Mouse (Mus musculus) midbrain, embryonic 11.5 days (tissue): Measurements from ENCODE around the gene Nrm. TPM values are rescaled to one million over a fixed set of nuclear protein-coding genes. Genes with fewer than 3 reads are reported as not detected.

Experiments
- ATAC-seq: fragments of 200-750 bp; cut with Nextera tagmentation; 2 replicates; pipeline ENCODE4 v1.8.0; 2017; ENCODE audit warnings: moderate TSS enrichment, moderate library complexity; ENCODE audit not compliant: low FRiP score
- DNase-seq: peaks from one replicate; pipeline ENCODE4 v3.0.0; 2015; ENCODE audit warnings: low spot score; ENCODE audit errors: missing footprints
- H3K27ac ChIP-seq: fragments of 300-500 bp; sonication (generic); 2 replicates; pipeline ENCODE4 v1.5.1; 2014; ENCODE audit warnings: low read depth, low read length
- H3K27me3 ChIP-seq: fragments of 300-500 bp; sonication (generic); 2 replicates; pipeline ENCODE4 v1.6.1; 2014; ENCODE audit warnings: mild to moderate bottlenecking, low read length, moderate library complexity, mixed read lengths; ENCODE audit not compliant: control insufficient read depth, insufficient read depth
- H3K36me3 ChIP-seq: fragments of 300-500 bp; sonication (generic); 2 replicates; pipeline ENCODE4 v1.6.1; 2014; ENCODE audit warnings: mild to moderate bottlenecking, low read length, moderate library complexity, mixed read lengths; ENCODE audit not compliant: control insufficient read depth, insufficient read depth
- H3K4me1 ChIP-seq: fragments of 300-500 bp; sonication (generic); 2 replicates; pipeline ENCODE4 v1.6.1; 2014; ENCODE audit warnings: low read length; ENCODE audit not compliant: control insufficient read depth, insufficient read depth
- H3K4me2 ChIP-seq: fragments of 300-500 bp; sonication (generic); 2 replicates; pipeline ENCODE4 v1.6.1; 2014; ENCODE audit warnings: mild to moderate bottlenecking, moderate library complexity
- H3K4me3 ChIP-seq: fragments of 300-500 bp; sonication (generic); 2 replicates; pipeline ENCODE4 v1.5.1; 2014; ENCODE audit warnings: low read depth, low read length
- H3K9ac ChIP-seq: fragments of 300-500 bp; sonication (generic); 2 replicates; pipeline ENCODE4 v1.6.1; 2014; ENCODE audit warnings: low read length
- H3K9me3 ChIP-seq: fragments of 300-500 bp; sonication (generic); 2 replicates; pipeline ENCODE4 v1.6.1; 2016; ENCODE audit warnings: low read length; ENCODE audit not compliant: control insufficient read depth
- WGBS: fragments of 180-500 bp; shearing (Covaris S2); extraction: QIAGEN DNeasy Blood & Tissue Kit; methylation state at CpG from one replicate; pipeline ENCODE4 v1.1.7; 2014; 5-methylcytosine and 5-hydroxymethylcytosine counted together
- polyA plus RNA-seq: library from polyadenylated mRNA; unstranded; fragments of >200 nt; fragmentation: Nextera tagmentation; extraction: Ambion mirVana; gene quantifications from 2 replicates; pipeline ENCODE4 v1.2.1, GENCODE M21; 2014

Gene Nrm
- 59.8 and 61.0 TPM in 2 replicates for polyA plus RNA-seq

DNA sequence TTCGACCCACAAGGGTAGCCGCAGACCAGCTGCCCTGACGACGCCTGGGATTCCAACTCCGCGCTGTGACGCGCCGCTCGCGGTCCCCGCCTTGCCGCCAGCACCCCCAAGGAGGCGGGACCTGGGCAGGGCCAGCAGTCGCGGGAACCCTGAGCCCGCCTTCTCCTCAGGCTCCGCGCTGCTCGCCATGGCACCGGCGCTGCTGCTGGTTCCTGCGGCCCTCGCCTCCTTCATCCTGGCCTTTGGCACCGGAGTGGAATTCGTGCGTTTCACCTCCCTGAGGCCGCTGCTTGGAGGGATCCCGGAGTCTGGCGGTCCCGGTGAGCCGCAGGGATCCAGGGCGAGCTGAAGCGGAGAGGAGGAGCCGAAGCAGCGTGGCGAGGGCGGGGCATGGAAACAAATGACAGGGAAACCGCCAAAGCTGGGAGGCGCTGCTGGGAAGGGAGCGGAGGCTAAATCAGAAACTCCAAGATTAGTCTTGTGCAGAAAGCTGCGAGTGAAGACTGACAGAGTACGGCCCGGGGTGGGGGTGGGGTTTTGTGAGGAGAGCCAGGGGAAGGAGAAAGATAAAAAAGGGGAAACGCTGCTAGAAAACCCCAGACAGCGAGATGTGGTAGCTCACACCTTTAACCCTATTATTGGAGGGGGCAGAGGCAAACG is at the start of gene Nrm:
TSS of gene Nrm (plus strand) at position 121 of the 660 bp plus-strand sequence.
- under 1% methylated on average over 47 of the region's 47 CpGs for WGBS
- Histone ChIP-seq H3K27ac (peak within 1 kb of the TSS; percentile 91), H3K9me3 (no peaks in the 10 kb centered on the region), H3K4me1 (peaks cover 14% of the 10 kb centered on the region), H3K36me3 (peaks cover 4% of the 10 kb centered on the region), H3K4me2 (peak within 1 kb of the TSS; percentile 66), H3K9ac (peak within 1 kb of the TSS; percentile 86), H3K4me3 (peak within 1 kb of the TSS; percentile 69), H3K27me3 (no peaks in the 10 kb centered on the region)
- peak; percentile 98 for DNase-seq
- ATAC-seq: peak; percentile 90

GRCm38 (mm10) chr17:35812307-35812706 is 48.8 kb upstream of the Nrm start:
- WGBS: 69% methylated on average over 5 of the region's 5 CpGs
- Histone ChIP-seq H3K9me3 (no peaks in the 10 kb centered on the region), H3K27ac (no peak overlapping the region), H3K9ac (no peak overlapping the region), H3K4me2 (no peak overlapping the region), H3K27me3 (no peaks in the 10 kb centered on the region), H3K36me3 (no peaks in the 10 kb centered on the region; the same call in 1 of the 2 replicates), H3K4me3 (no peak overlapping the region), H3K4me1 (no peaks in the 10 kb centered on the region)
- DNase-seq (no peak), ATAC-seq (no peak)

GRCm38 (mm10) chr17:35812736-35813135 is 48.4 kb upstream of the Nrm start:
- WGBS: 80% methylated on average over 6 of the region's 6 CpGs
- ATAC-seq (no peak), DNase-seq (no peak)
- Histone ChIP-seq H3K4me2 (no peak overlapping the region), H3K27ac (no peak overlapping the region), H3K36me3 (no peaks in the 10 kb centered on the region; the same call in 1 of the 2 replicates), H3K9ac (no peak overlapping the region), H3K4me3 (no peak overlapping the region), H3K4me1 (no peaks in the 10 kb centered on the region), H3K9me3 (no peaks in the 10 kb centered on the region), H3K27me3 (no peaks in the 10 kb centered on the region)

- ATAC-seq (no peak), DNase-seq (no peak)
- no peak overlapping the region for H3K27ac ChIP-seq
- H3K36me3 ChIP-seq: no peaks in the 10 kb centered on the region; the same call in 1 of the 2 replicates
- 81% methylated on average over 7 of the region's 7 CpGs for WGBS
- no peak overlapping the region for H3K4me2 ChIP-seq
- no peak overlapping the region for H3K9ac ChIP-seq
- no peaks in the 10 kb centered on the region for H3K9me3 ChIP-seq
- H3K4me1 ChIP-seq: no peaks in the 10 kb centered on the region
- H3K27me3 ChIP-seq: no peaks in the 10 kb centered on the region
- H3K4me3 ChIP-seq: no peak overlapping the region
These were observed 47.9 kb upstream of the Nrm start for GRCm38 (mm10) chr17:35813245-35813647.

DNA sequence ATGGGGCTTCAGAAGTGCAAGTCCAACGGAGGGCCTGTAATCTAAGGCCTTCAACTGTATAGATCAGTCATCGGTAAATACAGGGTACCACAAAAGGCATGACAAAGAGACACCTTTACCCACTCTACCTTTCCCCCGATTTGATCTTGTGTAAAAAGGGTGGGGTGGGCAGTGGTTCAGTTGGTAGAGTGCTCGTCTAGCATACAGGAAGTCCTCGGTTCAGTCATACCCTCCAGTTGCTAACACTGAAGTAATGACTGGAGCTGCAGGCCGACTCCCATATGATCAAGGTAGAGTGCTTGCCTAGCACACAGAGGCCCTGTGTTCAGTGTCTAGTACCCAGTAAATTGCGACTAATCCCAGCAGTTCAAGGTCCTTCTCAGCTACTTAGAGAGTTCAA is 47.5 kb upstream of the Nrm start:
- no peaks in the 10 kb centered on the region; the same call in 1 of the 2 replicates for H3K36me3 ChIP-seq
- ATAC-seq (no peak), DNase-seq (no peak)
- WGBS: 88% methylated on average over 7 of the region's 7 CpGs
- no peak overlapping the region for H3K9ac ChIP-seq
- H3K4me3 ChIP-seq: no peak overlapping the region
- H3K9me3 ChIP-seq: no peaks in the 10 kb centered on the region
- no peak overlapping the region for H3K4me2 ChIP-seq
- H3K27me3 ChIP-seq: no peaks in the 10 kb centered on the region
- no peaks in the 10 kb centered on the region for H3K4me1 ChIP-seq
- no peak overlapping the region for H3K27ac ChIP-seq

DNA sequence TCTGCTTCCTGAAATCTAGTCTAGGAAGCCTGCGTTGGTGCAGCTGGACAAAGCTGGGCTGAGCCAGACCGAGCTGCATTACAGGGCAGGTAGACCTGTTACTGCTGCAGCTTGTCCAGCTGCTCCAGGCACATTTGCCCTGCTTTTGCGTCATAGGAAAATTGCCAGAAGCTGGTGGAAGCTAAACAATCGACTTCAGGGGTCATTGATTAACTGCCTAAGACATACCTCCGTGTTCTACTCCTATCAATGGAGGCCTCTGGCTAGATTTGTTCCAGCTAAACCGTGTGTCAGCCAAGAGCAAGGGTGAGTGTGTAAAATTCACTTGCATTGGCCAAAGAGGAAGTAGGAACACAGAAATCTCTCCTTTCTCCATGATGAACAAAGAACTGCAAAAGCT is 46.4 kb upstream of the Nrm start:
- Histone ChIP-seq H3K4me3 (no peak overlapping the region), H3K9ac (no peak overlapping the region), H3K9me3 (no peaks in the 10 kb centered on the region), H3K27ac (no peak overlapping the region), H3K36me3 (no peaks in the 10 kb centered on the region; the same call in 1 of the 2 replicates), H3K4me1 (no peaks in the 10 kb centered on the region), H3K27me3 (peaks cover 3% of the 10 kb centered on the region; the same call in 1 of the 2 replicates), H3K4me2 (no peak overlapping the region)
- no peak for ATAC-seq
- no peak for DNase-seq
- 75% methylated on average over 6 of the region's 6 CpGs for WGBS

GRCm38 (mm10) chr17:35815836-35816235 is 45.3 kb upstream of the Nrm start:
- WGBS: 77% methylated on average over 7 of the region's 7 CpGs
- Histone ChIP-seq H3K9ac (no peak overlapping the region), H3K27ac (no peak overlapping the region), H3K27me3 (peaks cover 12% of the 10 kb centered on the region), H3K4me3 (no peak overlapping the region), H3K4me1 (no peaks in the 10 kb centered on the region), H3K36me3 (no peaks in the 10 kb centered on the region; the same call in 1 of the 2 replicates), H3K9me3 (no peaks in the 10 kb centered on the region), H3K4me2 (no peak overlapping the region)
- no peak for DNase-seq
- ATAC-seq: no peak

GRCm38 (mm10) chr17:35816686-35817085 is 44.4 kb upstream of the Nrm start:
- Histone ChIP-seq H3K9me3 (no peaks in the 10 kb centered on the region), H3K36me3 (no peaks in the 10 kb centered on the region; the same call in 1 of the 2 replicates), H3K27ac (no peak overlapping the region), H3K4me1 (peaks cover 7% of the 10 kb centered on the region), H3K9ac (no peak overlapping the region), H3K27me3 (peaks cover 20% of the 10 kb centered on the region), H3K4me3 (no peak overlapping the region), H3K4me2 (no peak overlapping the region)
- 38% methylated on average over 8 of the region's 14 CpGs for WGBS
- DNase-seq (no peak), ATAC-seq (no peak)

DNA sequence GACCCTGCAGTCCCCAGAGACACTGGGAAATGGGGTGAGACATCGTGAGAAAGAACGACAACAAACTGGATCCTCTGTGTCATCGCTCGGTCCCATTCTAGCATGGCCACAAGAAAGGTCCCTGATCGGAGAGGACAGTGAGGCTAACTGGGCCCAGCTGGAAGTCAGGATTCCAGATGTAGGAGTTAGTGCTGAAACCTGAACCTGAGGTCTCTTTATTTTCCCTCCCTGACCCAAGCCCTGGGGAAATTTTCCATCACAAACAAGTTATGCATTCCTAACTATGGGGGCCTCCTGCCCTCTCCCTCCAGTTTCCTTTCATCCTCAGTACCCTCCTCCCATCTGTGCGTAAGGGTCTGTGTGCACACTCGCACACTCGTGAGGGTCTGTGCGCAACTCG is 43.9 kb upstream of the Nrm start:
- 55% methylated on average over 10 of the region's 10 CpGs for WGBS
- no peak overlapping the region for H3K4me2 ChIP-seq
- no peak overlapping the region for H3K4me3 ChIP-seq
- H3K9me3 ChIP-seq: no peaks in the 10 kb centered on the region
- no peak overlapping the region for H3K9ac ChIP-seq
- peaks cover 21% of the 10 kb centered on the region for H3K27me3 ChIP-seq
- H3K4me1 ChIP-seq: peaks cover 13% of the 10 kb centered on the region
- ATAC-seq (no peak), DNase-seq (no peak)
- no peaks in the 10 kb centered on the region; the same call in 1 of the 2 replicates for H3K36me3 ChIP-seq
- no peak overlapping the region for H3K27ac ChIP-seq
